Mouse (Mus musculus): ENCODE results near the gene Slc9a5. TPM values are rescaled to one million over a fixed set of nuclear protein-coding genes. Genes with fewer than 3 reads are reported as not detected.
A peak's percentile ranks its signal among the peaks of the same experiment; 100 is the strongest.

Gene Slc9a5
- total and polyA plus RNA-seq, 3 experiments = 0.49 to 0.99 (median 0.68) TPM

GRCm38 (mm10) chr8:105331469-105331868 is 17.2 kb upstream of the Slc9a5 start:
- TF ChIP-seq POLR2AphosphoS5 (IDR thresholded peaks at IDR 0.05; ENCODE audit: insufficient replicate concordance, low read depth, low read length) (no peak), GATA1 (IDR thresholded peaks at IDR 0.05; ENCODE audit: borderline replicate concordance, low read length) (no peak), TAL1 (conservative IDR thresholded peaks at IDR 0.05; ENCODE audit: low read depth, low read length) (no peak), CTCF (IDR thresholded peaks at IDR 0.05; ENCODE audit: low read depth, low read length) (no peak), GATA2 (IDR thresholded peaks at IDR 0.05; ENCODE audit: borderline replicate concordance, low read depth, low read length) (no peak)
- Histone ChIP-seq H3K9me3 (replicated peaks) (no peaks in the 10 kb centered on the region), H3K36me3 (replicated peaks) (peaks cover 87% of the 10 kb centered on the region), H3K4me3 (ENCODE audit: low read depth, low read length) (no peak overlapping the region), H3K4me1 (ENCODE audit: insufficient read depth, low read depth, low read length) (peaks cover 22% of the 10 kb centered on the region), H3K27me3 (ENCODE audit: insufficient read depth, low read length) (no peaks in the 10 kb centered on the region)
- no peak for ATAC-seq (ENCODE audit: extremely low read depth, insufficient number of reproducible peaks, low FRiP score, poor library complexity, severe bottlenecking)
- DNase-seq (ENCODE audit: low spot score) = no peak

- Histone ChIP-seq H3K4me3 (ENCODE audit: low read depth, low read length) (no peak overlapping the region), H3K36me3 (replicated peaks) (peaks cover 92% of the 10 kb centered on the region), H3K27me3 (ENCODE audit: insufficient read depth, low read length) (no peaks in the 10 kb centered on the region), H3K9me3 (replicated peaks) (no peaks in the 10 kb centered on the region), H3K4me1 (ENCODE audit: insufficient read depth, low read depth, low read length) (peaks cover 24% of the 10 kb centered on the region)
- TF ChIP-seq TAL1 (conservative IDR thresholded peaks at IDR 0.05; ENCODE audit: low read depth, low read length) (no peak), GATA2 (IDR thresholded peaks at IDR 0.05; ENCODE audit: borderline replicate concordance, low read depth, low read length) (no peak), GATA1 (IDR thresholded peaks at IDR 0.05; ENCODE audit: borderline replicate concordance, low read length) (no peak), CTCF (IDR thresholded peaks at IDR 0.05; ENCODE audit: low read depth, low read length) (no peak), POLR2AphosphoS5 (IDR thresholded peaks at IDR 0.05; ENCODE audit: insufficient replicate concordance, low read depth, low read length) (no peak)
- DNase-seq (ENCODE audit: low spot score) (no peak), ATAC-seq (ENCODE audit: extremely low read depth, insufficient number of reproducible peaks, low FRiP score, poor library complexity, severe bottlenecking) (no peak)
These were observed 16.7 kb upstream of the Slc9a5 start for GRCm38 (mm10) chr8:105331931-105332330.

- DNase-seq (ENCODE audit: low spot score) (no peak), ATAC-seq (ENCODE audit: extremely low read depth, insufficient number of reproducible peaks, low FRiP score, poor library complexity, severe bottlenecking) (no peak)
- no peaks in the 10 kb centered on the region for H3K27me3 ChIP-seq (ENCODE audit: insufficient read depth, low read length)
- no peak for TF ChIP-seq POLR2AphosphoS5 (IDR thresholded peaks at IDR 0.05; ENCODE audit: insufficient replicate concordance, low read depth, low read length)
- no peak for TF ChIP-seq CTCF (IDR thresholded peaks at IDR 0.05; ENCODE audit: low read depth, low read length)
- no peak for TF ChIP-seq GATA2 (IDR thresholded peaks at IDR 0.05; ENCODE audit: borderline replicate concordance, low read depth, low read length)
- no peak for TF ChIP-seq TAL1 (conservative IDR thresholded peaks at IDR 0.05; ENCODE audit: low read depth, low read length)
- no peak for TF ChIP-seq GATA1 (IDR thresholded peaks at IDR 0.05; ENCODE audit: borderline replicate concordance, low read length)
- H3K4me1 ChIP-seq (ENCODE audit: insufficient read depth, low read depth, low read length) = peaks cover 24% of the 10 kb centered on the region
- H3K9me3 ChIP-seq (replicated peaks) = no peaks in the 10 kb centered on the region
- peaks cover 95% of the 10 kb centered on the region for H3K36me3 ChIP-seq (replicated peaks)
- H3K4me3 ChIP-seq (ENCODE audit: low read depth, low read length) = no peak overlapping the region
These were observed 16.1 kb upstream of the Slc9a5 start for GRCm38 (mm10) chr8:105332523-105332922.

- Histone ChIP-seq H3K4me1 (ENCODE audit: insufficient read depth, low read depth, low read length) (peaks cover 48% of the 10 kb centered on the region), H3K9me3 (replicated peaks) (no peaks in the 10 kb centered on the region), H3K36me3 (replicated peaks) (peaks cover 75% of the 10 kb centered on the region), H3K4me3 (ENCODE audit: low read depth, low read length) (no peak overlapping the region), H3K27me3 (ENCODE audit: insufficient read depth, low read length) (no peaks in the 10 kb centered on the region)
- TF ChIP-seq TAL1 (conservative IDR thresholded peaks at IDR 0.05; ENCODE audit: low read depth, low read length) (no peak), GATA2 (IDR thresholded peaks at IDR 0.05; ENCODE audit: borderline replicate concordance, low read depth, low read length) (no peak), CTCF (IDR thresholded peaks at IDR 0.05; ENCODE audit: low read depth, low read length) (no peak), GATA1 (IDR thresholded peaks at IDR 0.05; ENCODE audit: borderline replicate concordance, low read length) (no peak), POLR2AphosphoS5 (IDR thresholded peaks at IDR 0.05; ENCODE audit: insufficient replicate concordance, low read depth, low read length) (no peak)
- DNase-seq (ENCODE audit: low spot score) = no peak
- ATAC-seq (ENCODE audit: extremely low read depth, insufficient number of reproducible peaks, low FRiP score, poor library complexity, severe bottlenecking) = no peak
These were observed 12.1 kb upstream of the Slc9a5 start for GRCm38 (mm10) chr8:105336373-105337130.

GRCm38 (mm10) chr8:105338992-105339391 is 9.7 kb upstream of the Slc9a5 start:
- TF ChIP-seq GATA1 (IDR thresholded peaks at IDR 0.05; ENCODE audit: borderline replicate concordance, low read length) (no peak), GATA2 (IDR thresholded peaks at IDR 0.05; ENCODE audit: borderline replicate concordance, low read depth, low read length) (no peak), TAL1 (conservative IDR thresholded peaks at IDR 0.05; ENCODE audit: low read depth, low read length) (no peak), POLR2AphosphoS5 (IDR thresholded peaks at IDR 0.05; ENCODE audit: insufficient replicate concordance, low read depth, low read length) (no peak), CTCF (IDR thresholded peaks at IDR 0.05; ENCODE audit: low read depth, low read length) (no peak)
- Histone ChIP-seq H3K36me3 (replicated peaks) (peaks cover 56% of the 10 kb centered on the region), H3K4me3 (ENCODE audit: low read depth, low read length) (peak overlapping the region; percentile 10; the same call in 1 of the 2 replicates), H3K9me3 (replicated peaks) (no peaks in the 10 kb centered on the region), H3K4me1 (ENCODE audit: insufficient read depth, low read depth, low read length) (peaks cover 68% of the 10 kb centered on the region), H3K27me3 (ENCODE audit: insufficient read depth, low read length) (no peaks in the 10 kb centered on the region)
- ATAC-seq (ENCODE audit: extremely low read depth, insufficient number of reproducible peaks, low FRiP score, poor library complexity, severe bottlenecking) = no peak
- DNase-seq (ENCODE audit: low spot score) = no peak

GRCm38 (mm10) chr8:105339886-105340635 is 8.6 kb upstream of the Slc9a5 start:
- Histone ChIP-seq H3K36me3 (replicated peaks) (peaks cover 48% of the 10 kb centered on the region), H3K4me3 (ENCODE audit: low read depth, low read length) (no peak overlapping the region; the same call in 1 of the 2 replicates), H3K9me3 (replicated peaks) (no peaks in the 10 kb centered on the region), H3K4me1 (ENCODE audit: insufficient read depth, low read depth, low read length) (peaks cover 78% of the 10 kb centered on the region), H3K27me3 (ENCODE audit: insufficient read depth, low read length) (no peaks in the 10 kb centered on the region)
- TF ChIP-seq GATA1 (IDR thresholded peaks at IDR 0.05; ENCODE audit: borderline replicate concordance, low read length) (no peak), CTCF (IDR thresholded peaks at IDR 0.05; ENCODE audit: low read depth, low read length) (no peak), TAL1 (conservative IDR thresholded peaks at IDR 0.05; ENCODE audit: low read depth, low read length) (no peak), POLR2AphosphoS5 (IDR thresholded peaks at IDR 0.05; ENCODE audit: insufficient replicate concordance, low read depth, low read length) (no peak), GATA2 (IDR thresholded peaks at IDR 0.05; ENCODE audit: borderline replicate concordance, low read depth, low read length) (no peak)
- ATAC-seq (ENCODE audit: extremely low read depth, insufficient number of reproducible peaks, low FRiP score, poor library complexity, severe bottlenecking) (no peak), DNase-seq (ENCODE audit: low spot score) (peak; percentile 31)

Data from G1E (cell line).